Mouse (Mus musculus): Measurements from ENCODE around the gene Gpc6.
A peak's percentile ranks its signal among the peaks of the same experiment; 100 is the strongest.
"Not testable (repeated sequence)": the region's sequence is repeated elsewhere in the genome, so short reads cannot be mapped to it uniquely, and the experiment has no call there.

Gene Gpc6

DNA sequence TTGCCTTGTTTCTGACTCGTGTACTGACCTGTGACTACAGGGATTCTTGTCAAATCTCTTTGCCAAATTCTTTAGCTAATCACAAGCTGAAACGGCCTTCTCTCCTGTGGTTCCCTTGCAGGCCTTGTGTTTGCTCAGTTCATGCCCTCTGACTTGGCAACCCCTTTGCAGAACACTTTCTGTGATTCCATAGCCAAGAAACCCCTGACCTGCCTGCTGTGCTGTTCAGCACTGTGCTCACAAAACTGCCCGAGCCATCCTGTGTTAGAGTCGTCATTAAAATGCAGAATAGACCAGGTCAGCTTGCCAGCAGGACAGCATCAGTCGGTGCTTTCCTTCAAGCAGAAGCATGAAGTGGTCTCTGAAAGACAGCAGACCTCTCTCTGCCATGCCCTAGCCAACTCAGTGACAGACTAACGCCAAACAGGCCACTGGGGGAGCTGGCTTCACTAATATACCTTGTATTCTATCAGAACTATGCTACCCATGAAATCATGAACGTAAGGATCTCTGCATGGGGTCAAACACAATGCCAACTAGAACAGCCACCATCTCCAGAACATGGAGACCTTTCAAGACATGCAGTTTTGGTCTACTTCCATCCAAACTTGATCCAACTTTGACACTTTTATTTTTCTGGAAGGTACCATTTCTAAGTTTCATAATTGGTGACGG lies 459.1 kb downstream of the Gpc6 start:
- DNase-seq: peak; percentile 21

DNA sequence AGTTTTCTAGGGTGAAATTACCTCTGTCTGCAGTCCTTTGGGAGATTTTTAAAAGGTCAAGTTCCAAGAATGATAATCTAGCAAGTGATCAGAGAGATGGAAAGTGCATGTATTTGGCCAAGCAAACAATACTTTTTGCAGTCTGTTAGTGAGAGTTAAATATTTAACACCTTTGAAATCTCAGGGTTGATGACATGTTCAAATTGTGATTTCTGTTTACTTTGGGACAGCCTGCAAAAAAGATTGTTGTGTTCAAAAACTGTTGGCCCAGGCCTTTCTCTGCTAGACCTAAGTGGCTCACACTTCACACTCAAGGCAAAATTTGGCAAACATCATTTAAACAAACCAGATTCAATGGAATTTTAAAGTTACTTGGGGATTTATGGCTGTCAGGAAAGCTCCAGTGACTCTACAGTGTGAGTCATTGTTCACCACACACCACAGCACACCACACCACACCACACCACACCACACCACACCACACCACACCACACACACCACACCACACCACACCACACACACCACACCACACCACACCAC lies 460.7 kb downstream of the Gpc6 start:
- DNase-seq: no peak

DNA sequence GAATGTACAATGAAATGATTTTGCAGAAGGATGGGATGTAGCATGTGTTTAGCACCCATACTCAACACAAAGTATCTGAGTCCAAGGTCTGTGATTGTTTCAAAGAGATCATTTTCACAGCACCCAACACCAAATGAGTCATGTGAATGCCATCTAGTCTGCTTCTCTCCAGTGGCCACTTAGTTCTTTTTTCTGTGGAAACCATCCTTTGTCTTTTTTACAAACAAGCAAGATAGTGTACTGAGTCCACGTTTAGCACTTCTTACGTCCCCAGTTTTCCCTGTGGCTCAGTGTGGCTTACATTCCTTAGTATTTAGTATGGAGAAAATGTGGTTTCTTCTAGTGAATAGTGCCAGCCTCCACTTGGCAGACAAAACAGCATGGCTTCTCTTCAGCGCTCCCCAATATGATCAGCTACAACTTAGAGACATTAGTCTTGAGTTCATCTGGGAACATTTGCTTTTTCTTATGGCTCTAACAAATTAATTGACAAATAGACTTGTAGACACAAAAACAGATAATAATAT lies 465.7 kb downstream of the Gpc6 start:
- no peak for DNase-seq

DNA sequence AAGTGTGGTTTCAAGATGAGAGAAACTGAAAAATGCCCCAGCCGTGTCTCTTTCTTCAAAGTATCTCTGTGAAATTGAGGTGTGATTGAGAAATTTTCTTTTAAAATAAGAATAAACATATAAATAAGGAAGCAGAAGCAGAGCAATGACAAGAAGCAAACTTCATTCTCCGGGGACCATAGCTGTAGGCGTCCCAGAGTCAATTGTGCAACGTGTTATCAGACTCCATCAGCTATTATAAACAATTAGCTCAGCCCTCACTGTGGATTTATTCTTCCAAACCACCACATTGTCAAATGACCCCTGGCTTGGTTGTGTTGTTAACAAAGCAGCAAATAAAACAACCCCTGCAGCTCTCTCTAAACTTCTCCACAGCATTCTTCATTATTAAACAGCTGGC lies 466.3 kb downstream of the Gpc6 start:
- no peak for DNase-seq

DNA sequence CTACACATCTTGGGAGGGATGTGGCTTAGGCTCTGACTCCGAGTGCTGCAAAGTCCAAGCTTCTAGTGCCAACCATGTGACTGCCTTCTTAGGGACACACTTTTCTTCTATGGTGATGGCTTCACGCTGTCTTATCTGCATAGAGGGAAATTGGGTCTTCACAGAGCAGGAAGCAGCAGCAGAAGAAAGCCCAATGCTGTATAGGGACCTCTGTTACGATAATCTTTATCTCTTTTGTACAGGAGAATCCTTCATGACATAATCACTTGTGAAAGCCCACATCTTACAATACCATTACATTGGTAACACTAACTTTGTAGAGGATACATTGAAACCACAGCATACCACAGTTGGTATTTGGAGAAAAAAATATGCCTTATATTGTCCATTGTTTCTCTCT lies 472.1 kb downstream of the Gpc6 start:
- no peak for DNase-seq

DNA sequence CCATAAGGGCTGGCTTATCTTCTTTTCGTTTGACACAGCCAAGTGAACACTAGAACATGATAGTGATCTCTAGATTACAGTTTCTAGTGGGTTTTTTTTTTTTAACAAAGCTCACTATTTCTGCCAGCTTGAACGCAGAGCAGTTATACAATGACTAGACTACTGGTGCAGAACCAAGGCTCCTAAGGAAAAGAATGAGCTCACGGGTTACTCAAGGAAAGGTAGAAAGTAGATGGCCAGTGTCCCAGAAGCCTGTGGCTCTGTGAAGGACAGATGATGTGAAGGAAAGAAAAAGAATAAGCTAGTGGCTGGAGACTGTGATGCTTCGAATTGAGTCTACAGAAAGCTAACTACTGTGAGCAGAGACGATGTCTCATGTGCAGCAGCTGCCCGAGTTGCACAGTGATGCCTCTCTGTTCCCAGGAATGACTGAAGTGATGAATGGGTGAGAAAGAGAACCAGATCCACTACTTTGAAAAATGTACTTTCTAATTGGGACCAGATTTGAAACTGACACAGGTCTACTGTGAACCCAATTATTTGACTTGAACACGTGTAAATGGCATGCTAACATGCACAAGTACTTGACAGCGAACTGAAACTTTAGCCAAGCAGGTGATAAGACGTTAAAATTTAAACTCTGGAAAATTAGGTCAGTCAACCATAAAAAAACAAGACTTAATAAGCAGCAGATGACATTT lies 482.9 kb downstream of the Gpc6 start:
- DNase-seq: peak; percentile 16

DNA sequence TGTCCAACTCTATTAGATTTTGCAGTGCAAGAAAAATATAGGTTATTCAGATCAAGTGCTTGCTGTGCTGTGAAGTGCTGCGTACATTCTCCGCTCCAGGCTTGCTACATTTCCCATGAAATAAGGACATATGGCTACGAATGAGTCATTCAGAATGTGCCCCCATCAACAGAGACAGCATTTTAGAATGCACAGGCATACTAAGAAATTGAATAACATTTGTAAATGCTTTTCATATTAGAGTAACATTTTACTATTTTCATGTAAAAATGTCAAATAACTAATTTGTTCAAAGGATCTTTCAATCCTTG lies 483.4 kb downstream of the Gpc6 start:
- DNase-seq: no peak

DNA sequence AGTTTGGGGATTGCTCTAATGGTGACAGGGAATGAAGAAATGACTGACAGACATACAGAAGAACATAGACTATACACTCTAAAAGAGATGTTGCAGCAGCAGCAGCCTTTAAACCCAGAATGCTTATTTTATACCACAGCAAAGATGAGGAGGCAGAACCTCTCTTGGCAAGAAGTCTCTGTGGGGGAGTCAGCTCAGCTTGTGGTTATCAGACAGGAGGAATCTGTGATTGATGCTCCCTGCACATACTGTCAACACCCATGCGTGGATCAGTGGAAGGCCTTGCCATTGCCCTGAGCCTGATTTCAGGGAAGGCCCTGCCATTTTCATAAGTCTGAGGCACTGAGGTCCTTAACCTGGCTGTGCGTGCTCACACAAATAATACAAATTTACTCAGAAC lies 484.7 kb downstream of the Gpc6 start:
- DNase-seq: no peak

DNA sequence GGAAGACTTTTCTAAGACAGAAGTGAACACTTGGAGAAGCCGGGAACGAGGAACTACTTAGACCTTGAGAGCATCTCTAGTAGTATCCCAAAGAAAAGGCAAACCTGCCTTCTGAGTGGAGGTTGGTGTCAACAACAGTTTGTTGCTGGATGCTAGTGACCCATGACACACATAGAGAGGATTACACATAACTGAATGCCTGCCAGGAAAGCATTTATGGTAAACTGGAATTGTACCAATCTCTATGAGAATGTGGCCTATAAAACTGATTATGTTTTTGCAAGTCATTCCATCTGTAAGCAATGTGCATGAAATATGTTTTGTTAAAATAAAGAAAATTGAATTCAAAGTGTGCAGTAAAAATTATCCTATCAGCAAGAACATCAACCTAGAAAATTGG lies 485.4 kb downstream of the Gpc6 start:
- no peak for DNase-seq

DNA sequence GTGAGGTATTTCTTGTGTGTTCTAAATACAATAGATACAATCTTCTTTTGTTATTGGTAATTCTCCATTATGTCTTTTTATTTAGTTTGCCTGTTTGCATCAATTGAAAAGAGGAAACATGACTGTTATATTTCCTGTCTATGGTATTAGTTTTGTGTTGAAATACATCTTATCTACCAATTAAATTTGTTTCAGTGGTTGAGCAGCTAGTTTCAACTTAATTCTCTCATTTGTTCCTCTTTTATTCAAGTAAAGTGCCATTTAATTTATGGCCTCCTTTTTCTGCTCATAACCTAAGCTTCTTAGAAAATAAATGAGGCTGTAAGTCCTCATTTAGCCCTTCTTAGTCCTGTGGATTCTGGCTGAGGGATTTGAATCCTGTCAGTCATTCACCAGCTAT lies 489.9 kb downstream of the Gpc6 start:
- DNase-seq: no peak

DNA sequence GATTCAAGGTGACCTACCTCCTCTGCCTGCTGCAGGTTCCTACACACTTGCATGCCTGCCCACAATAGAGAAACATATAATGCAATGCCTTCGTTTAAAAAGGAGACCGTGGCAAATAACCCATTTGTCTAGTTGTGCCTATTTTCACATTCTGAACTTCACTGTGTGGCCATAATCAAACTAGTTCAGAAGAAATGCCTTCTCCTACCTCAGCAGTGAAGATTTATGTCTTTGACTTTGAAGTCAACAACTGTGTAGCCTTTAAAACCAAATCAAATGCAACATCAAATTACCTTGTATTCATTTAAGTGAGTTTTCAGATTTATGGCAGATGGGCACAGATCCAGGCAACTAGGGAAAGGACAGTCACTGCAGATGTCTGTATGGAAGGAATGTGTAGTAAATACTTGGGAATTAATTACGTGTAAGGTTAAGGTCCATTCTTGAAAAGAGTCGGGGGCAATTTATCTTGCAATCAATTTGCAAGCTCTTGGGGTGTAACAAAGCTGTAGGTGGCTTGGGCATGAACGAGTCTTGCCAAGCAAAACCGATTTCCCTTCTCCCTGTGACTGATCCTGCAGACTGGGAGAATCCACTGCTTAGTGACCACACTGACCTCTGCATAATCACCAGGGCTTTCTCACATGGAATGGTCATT lies 494.6 kb downstream of the Gpc6 start:
- DNase-seq: no peak

DNA sequence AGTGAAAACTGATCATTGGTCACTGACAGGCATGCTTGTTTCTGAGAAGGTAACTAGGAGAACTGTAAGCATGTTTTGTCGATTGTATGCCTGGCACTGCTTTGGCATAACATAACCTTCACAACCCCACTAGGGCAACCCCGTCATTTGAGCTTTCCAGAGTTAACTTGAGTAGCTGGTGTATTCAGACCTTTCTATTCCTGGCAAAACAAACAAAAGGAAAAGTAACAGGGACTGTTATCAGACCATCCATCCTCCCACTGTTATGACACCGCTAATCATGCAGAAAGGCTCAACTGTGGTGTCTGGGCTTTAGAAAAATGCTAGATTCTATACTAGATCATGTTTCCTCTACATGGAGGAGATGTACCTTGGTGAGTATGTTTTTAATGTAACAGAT lies 496.1 kb downstream of the Gpc6 start:
- no peak for DNase-seq

DNA sequence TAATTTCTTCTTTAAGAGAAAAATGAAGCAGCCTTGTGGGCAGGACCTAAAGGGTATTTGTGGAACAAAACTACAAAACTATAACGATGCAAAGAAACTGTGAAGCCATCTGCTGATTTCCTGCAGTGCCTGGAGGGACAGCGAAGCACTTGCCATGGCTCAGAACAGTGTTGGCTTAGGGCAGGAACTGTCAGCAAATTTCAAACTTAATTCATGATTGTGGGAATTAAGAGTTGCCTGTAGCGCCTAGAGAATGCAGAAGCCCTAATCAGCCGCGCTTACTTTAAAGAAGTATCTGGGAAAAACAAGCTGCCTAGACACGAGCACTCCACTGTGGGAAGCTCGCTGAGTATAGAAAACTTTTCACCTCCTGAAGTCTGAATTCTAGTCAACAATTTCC lies 501.0 kb downstream of the Gpc6 start:
- DNase-seq: no peak

DNA sequence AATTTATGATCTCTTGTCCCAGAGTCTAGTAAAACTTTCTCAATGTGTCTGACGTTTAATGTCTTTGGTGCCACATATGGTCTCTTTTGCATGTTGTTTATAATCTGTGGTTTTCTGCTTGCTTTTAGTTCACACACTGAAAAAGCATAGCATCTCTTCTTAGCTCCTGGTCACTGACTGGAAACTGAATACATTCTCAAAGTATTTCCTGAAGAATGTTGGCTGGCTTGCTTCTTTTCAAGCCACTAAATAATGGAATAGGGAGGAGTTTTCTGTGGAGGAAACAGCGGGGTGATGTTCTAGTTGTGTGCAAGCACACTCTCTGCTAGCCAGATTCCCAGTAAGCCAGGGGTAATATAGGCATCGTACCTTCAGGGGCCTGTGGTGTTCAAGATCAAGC lies 502.7 kb downstream of the Gpc6 start:
- DNase-seq: no peak

DNA sequence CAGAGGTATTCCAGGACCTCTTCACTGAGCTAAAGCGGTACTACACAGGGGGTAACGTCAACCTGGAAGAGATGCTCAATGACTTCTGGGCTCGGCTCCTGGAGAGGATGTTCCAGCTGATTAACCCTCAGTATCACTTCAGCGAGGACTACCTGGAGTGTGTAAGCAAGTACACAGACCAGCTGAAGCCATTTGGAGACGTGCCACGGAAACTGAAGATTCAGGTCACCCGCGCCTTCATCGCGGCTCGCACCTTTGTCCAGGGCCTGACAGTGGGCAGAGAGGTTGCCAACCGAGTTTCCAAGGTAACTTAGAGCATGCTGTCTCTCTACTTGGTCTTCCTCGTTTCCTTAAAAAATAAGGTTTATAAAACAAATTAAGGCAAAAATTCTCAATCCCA lies 510.6 kb downstream of the Gpc6 start:
- no peak for DNase-seq

DNA sequence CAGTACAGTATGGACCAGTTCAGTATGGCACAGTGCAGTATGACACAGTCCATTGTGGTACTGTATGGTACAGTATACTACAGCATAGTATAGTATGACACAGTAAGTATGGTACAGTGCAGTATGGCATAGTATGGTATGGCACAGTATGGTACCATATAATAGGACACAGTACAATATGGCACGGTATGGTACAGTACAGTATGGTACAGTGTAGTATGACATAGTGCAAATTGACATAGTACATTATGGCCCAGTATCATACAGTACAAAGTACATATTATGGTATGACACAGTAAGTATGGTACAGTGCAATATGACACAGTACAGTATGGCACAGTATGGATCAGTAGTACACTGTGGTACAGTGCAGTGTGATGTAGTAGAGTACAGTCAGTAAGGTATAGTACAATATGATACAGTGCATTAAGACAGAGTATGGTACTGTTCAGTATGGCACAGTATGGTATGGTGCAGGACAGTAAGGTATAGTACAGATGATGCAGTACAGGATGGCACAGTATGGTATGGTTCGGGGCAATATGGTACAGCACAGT lies 521.6 kb downstream of the Gpc6 start:
- not testable (repeated sequence) for DNase-seq

DNA sequence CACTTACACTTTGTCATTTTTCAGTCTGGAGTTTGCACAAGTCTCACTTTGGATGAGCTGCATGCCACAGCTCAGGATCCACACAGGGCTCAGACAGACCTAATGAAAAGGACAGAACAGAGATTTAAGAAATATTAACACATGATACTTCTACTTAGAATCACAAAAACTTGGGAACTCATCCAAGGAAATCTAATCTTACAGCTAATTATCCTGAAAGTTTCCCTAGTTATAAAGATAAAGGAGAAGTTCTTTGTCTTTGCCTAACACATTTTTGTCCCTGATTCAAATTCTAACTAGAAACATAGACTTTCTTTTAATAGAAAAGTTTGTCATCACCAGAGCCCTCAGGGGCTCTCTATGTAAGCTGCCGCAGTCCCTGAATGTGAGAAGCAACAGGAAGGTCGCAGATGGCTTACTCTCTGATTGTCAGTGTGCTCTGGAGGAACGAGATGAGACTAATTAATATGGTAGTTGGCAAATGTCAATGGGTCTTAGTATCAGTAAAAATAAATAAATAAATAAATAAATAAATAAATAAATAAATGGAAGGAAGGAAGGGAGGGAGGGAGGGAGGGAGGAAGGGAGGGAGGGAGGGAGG lies 526.4 kb downstream of the Gpc6 start:
- no peak for DNase-seq

DNA sequence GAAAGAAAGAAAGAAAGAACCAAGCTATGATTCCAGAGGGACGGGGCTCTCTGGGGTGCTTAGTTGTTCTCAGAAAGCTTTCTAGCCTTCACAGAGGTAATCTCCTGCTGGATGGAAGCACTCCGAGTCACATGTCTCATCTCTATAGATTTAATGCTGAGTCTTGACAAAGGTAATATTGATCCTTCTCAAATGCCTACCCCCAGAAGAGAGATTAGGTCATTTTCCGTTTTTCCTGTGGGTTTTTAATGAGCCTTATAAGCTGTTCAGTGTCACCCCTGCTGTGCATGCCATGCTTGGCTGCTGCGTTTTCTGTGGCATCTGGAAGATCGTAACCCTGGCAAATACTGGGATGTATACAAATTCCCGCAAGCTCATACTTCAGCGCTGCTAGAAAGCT lies 527.0 kb downstream of the Gpc6 start:
- no peak for DNase-seq

DNA sequence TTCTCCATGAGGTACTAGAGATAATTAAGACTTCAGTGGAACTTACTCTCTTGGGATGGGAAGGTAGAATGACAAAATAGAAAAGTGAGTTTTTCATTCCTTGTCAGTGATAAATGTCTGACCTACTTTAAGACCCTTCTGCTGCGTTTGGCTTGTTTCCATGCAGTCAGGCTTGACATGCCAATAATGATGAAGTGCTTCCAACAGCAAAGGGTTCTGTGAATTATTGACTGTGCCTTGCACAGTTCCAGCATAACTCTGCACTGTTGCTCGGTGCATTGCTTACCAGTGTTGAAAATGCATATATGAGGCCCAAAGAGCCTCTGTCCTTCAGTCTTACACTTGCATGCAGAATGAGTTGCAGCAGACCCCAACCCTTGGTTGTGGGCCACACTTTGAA lies 548.3 kb downstream of the Gpc6 start:
- peak; percentile 29 for DNase-seq

DNA sequence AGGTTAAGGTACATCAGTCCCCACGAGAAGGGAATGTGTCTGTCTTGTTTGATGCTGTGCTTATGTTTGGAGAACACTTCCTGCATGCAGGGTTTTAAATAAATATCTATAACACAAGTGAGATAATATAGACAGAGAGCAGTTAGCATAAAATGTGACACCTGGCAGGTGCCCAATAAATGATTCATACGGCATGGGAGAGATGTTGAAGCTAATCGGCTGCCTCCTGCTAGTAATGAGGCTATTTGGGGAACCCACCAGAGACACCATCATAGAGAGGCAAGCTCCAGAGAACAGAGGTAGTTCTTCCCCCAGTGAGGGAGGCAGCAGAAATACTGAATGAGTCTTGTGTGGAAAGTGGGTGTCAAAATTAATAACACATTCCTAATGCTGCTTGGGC lies 553.8 kb downstream of the Gpc6 start:
- no peak for DNase-seq

DNA sequence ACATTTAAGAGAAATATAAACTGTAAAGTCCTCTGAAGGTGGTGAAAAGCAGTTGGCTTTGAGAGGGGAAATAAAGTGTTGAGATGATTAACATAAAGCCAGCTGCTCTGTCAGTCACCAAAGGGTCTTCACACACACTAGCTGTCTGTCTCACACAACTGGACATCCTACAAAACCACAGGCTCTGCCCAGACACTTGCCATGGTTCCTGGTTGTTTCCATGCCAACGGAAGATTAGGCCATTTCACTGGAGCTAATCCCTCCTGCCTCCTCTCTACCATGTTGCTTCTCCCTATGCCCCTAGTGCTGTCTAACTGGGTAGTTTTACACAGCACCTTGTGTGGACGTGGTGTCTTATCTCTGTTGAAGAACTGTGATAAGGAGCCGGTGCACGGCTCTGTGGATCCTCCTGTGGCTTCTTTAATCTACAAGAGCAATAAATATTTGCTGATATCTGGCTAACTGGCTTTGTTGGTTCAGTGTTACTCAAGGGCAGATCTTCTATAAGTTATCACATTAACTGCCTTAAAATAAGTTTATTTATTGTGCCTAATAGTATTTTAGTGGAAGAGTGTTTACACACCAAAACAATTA lies 562.1 kb downstream of the Gpc6 start:
- no peak for DNase-seq

DNA sequence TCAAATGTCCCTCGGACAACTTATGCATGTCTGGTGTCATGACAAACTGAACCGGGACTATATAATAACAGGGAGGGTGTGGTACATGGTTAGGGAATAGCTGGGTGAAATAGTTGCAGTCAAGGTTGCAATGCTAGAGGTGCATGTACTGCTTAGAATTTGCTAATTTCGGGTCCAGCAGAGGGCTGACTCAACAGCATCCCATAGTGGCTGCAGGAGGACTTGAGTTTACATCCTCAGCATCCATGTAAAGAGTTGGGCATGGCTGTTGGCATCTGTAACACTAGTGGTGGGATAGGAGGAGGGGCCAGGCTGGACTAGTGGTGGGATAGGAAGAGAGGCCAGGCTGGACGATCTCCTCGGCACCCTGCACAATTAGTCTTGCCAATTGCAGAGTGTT lies 565.4 kb downstream of the Gpc6 start:
- DNase-seq: no peak

DNA sequence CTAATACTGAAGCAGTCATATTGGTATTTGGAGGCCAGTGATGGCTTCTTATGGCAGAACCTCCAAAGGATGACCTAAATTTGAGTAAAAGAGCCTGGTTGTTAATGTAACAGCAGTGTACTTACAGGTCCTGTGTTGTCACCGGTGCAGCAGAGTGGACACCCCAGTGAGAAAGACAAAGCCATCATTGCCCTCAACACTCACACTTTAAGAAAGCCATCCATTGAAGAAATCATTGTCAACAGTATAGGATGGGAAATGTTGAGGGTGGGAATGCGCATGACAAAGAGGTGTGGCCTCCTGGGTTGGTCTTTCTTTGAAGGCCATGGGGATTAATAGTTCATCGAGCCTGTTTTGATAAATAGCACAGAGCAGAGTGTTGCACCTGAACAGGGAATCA lies 570.0 kb downstream of the Gpc6 start:
- no peak for DNase-seq
